Mouse (Mus musculus) splenic B cell, adult 2 months (primary cell): ENCODE results near the gene Syngr3.
"Not testable (repeated sequence)": the region's sequence is repeated elsewhere in the genome, so short reads cannot be mapped to it uniquely, and the experiment has no call there.

Experiments
- DNase-seq: peaks from one replicate; pipeline ENCODE4 v3.0.0-alpha.2; 2011; ENCODE audit warnings: low read depth, low spot score
- H3K27me3 ChIP-seq: 2 replicates; pipeline ENCODE4 v1.6.1; 2012; ENCODE audit warnings: mild to moderate bottlenecking, low read length, moderate library complexity, mixed read lengths; ENCODE audit not compliant: control insufficient read depth, poor library complexity, insufficient read depth, severe bottlenecking
- H3K36me3 ChIP-seq: 2 replicates; pipeline ENCODE4 v1.6.1; 2012; ENCODE audit warnings: mild to moderate bottlenecking, low read length, moderate library complexity, mixed read lengths; ENCODE audit not compliant: control insufficient read depth, poor library complexity, insufficient read depth, severe bottlenecking

Gene Syngr3

GRCm38 (mm10) chr17:24676187-24676586 is 13.6 kb downstream of the Syngr3 start:
- Histone ChIP-seq H3K36me3 (peaks cover 4% of the 10 kb centered on the region), H3K27me3 (no peaks in the 10 kb centered on the region)
- DNase-seq, result peak; percentile 85

- Histone ChIP-seq H3K36me3 (no peaks in the 10 kb centered on the region; the same call in none of the 2 replicates), H3K27me3 (no peaks in the 10 kb centered on the region)
- DNase-seq, result no peak
Measured at GRCm38 (mm10) chr17:24674277-24674676, 15.5 kb downstream of the Syngr3 start.

GRCm38 (mm10) chr17:24672141-24672540 is 17.6 kb downstream of the Syngr3 start:
- H3K36me3 ChIP-seq, result no peaks in the 10 kb centered on the region; the same call in none of the 2 replicates
- no peak for DNase-seq

GRCm38 (mm10) chr17:24671346-24671745 is 18.4 kb downstream of the Syngr3 start:
- Histone ChIP-seq H3K36me3 (no peaks in the 10 kb centered on the region), H3K27me3 (no peaks in the 10 kb centered on the region)
- no peak for DNase-seq

More at GRCm38 (mm10) chr17:24672141-24672540, 17.6 kb downstream of the Syngr3 start:
- no peaks in the 10 kb centered on the region for H3K27me3 ChIP-seq

- DNase-seq, result no peak
- no peaks in the 10 kb centered on the region for H3K36me3 ChIP-seq
Measured at GRCm38 (mm10) chr17:24670246-24670844, 19.4 kb downstream of the Syngr3 start.

GRCm38 (mm10) chr17:24669545-24670245 is 20.1 kb downstream of the Syngr3 start, which contains the start of gene Zfp598:
Zfp598 (plus strand) TSS chr17:24669687.
- Histone ChIP-seq H3K36me3 (no peaks in the 10 kb centered on the region), H3K27me3 (no peaks in the 10 kb centered on the region)
- peak; percentile 96 for DNase-seq

More at GRCm38 (mm10) chr17:24670246-24670844, 19.4 kb downstream of the Syngr3 start:
- no peaks in the 10 kb centered on the region for H3K27me3 ChIP-seq

GRCm38 (mm10) chr17:24669214-24669544 is 20.6 kb downstream of the Syngr3 start:
- H3K27me3 ChIP-seq, DNase-seq, H3K36me3 ChIP-seq: not testable (repeated sequence)

- Histone ChIP-seq H3K27me3 (no peaks in the 10 kb centered on the region), H3K36me3 (no peaks in the 10 kb centered on the region)
- DNase-seq, result peak; percentile 83
Measured at GRCm38 (mm10) chr17:24667416-24667815, 22.3 kb downstream of the Syngr3 start.

GRCm38 (mm10) chr17:24667011-24667410 is 22.7 kb downstream of the Syngr3 start:
- not testable (repeated sequence) for H3K36me3 ChIP-seq, H3K27me3 ChIP-seq, DNase-seq

- H3K27me3 ChIP-seq, result no peaks in the 10 kb centered on the region
- DNase-seq, result peak; percentile 45
- H3K36me3 ChIP-seq, result no peaks in the 10 kb centered on the region
Measured at GRCm38 (mm10) chr17:24658017-24658758, 31.6 kb downstream of the Syngr3 start, which contains the start of gene Npw. Npw (minus strand) TSS chr17:24658457.

- no peak for DNase-seq
- no peaks in the 10 kb centered on the region for H3K27me3 ChIP-seq
Measured at GRCm38 (mm10) chr17:24654969-24655368, 34.8 kb downstream of the Syngr3 start.

GRCm38 (mm10) chr17:24653967-24654710 is 35.6 kb downstream of the Syngr3 start:
- DNase-seq, result peak; percentile 87
- no peaks in the 10 kb centered on the region for H3K36me3 ChIP-seq

More at GRCm38 (mm10) chr17:24654969-24655368, 34.8 kb downstream of the Syngr3 start:
- no peaks in the 10 kb centered on the region for H3K36me3 ChIP-seq

GRCm38 (mm10) chr17:24651835-24652234 is 37.9 kb downstream of the Syngr3 start:
- no peaks in the 10 kb centered on the region for H3K27me3 ChIP-seq
- no peak for DNase-seq

More at GRCm38 (mm10) chr17:24653967-24654710, 35.6 kb downstream of the Syngr3 start:
- no peaks in the 10 kb centered on the region for H3K27me3 ChIP-seq

GRCm38 (mm10) chr17:24650766-24651165 is 39.0 kb downstream of the Syngr3 start:
- H3K27me3 ChIP-seq, result no peaks in the 10 kb centered on the region
- no peaks in the 10 kb centered on the region for H3K36me3 ChIP-seq
- DNase-seq, result no peak

More at GRCm38 (mm10) chr17:24651835-24652234, 37.9 kb downstream of the Syngr3 start:
- H3K36me3 ChIP-seq, result no peaks in the 10 kb centered on the region
